ENCODE assay signal across 13 mouse cellular contexts in genomic region chr7:29355406-29355805, GRCm38 (mm10). TPM values are rescaled to one million over a fixed set of nuclear protein-coding genes. Genes with fewer than 3 reads are reported as not detected.
DNase-seq lines count a peak whose midpoint lies in the region.
"Had no signal": no experiment of that assay in that cellular context is flagged by ENCODE, and none has a peak within 500 bp of the region (broad histone marks: within the 10 kb centered on the region; RNA-seq: fewer than 3 reads in every experiment).

No protein-coding gene starts in this region.

- peak; percentile 71 for DNase-seq in ovary, adult 18-20 months (ENCODE audit: low spot score)
- DNase-seq in ovary, postnatal 14 days (ENCODE audit: low spot score), result no peak
- DNase-seq in adrenal gland, adult 8-10 months, result peak; percentile 71
- DNase-seq in adrenal gland, postnatal 10 days, result peak; percentile 45
- DNase-seq in adrenal gland, postnatal 36 days, result peak; percentile 55 to 60
- no peak for DNase-seq in frontal cortex, postnatal 10 days (ENCODE audit: low spot score in 2 of 2)
- DNase-seq: cerebellum, adult 11 months; cerebellum, adult 2 months; cerebellum, adult 9-11 months; cerebellum, postnatal 25 days; forebrain, postnatal 0 days; gastrocnemius, postnatal 10 days; heart, adult 11 months had no signal

RNA-seq across cellular contexts. Expression of gene Dpf1, which starts 51.7 kb away (rescaled TPM):
- 1 to 10 TPM; 2.6 to 6.1 (median 4.0) TPM for total RNA-seq in adrenal gland, adult 8-10 months (2022)
- total RNA-seq in adrenal gland, postnatal 10 days (2021), result 1 to 10 TPM; 1.4 to 2.6 TPM
- total RNA-seq in adrenal gland, postnatal 36 days (2021), result 1 to 10 TPM; 2.7 to 3.0 TPM

Comparison
In these comparisons a context has a peak if more than half of its experiments do, and no peak if none do; other contexts are left out.
1. DNase-seq: peak in ovary, adult 18-20 months (single experiment), adrenal gland, adult 8-10 months (single experiment), adrenal gland, postnatal 10 days (single experiment) and adrenal gland, postnatal 36 days (2 of 2); none in ovary, postnatal 14 days (single experiment) and frontal cortex, postnatal 10 days (0 of 2).